Mouse (Mus musculus): Measurements from ENCODE around the gene Impg2. TPM values are rescaled to one million over a fixed set of nuclear protein-coding genes. Genes with fewer than 3 reads are reported as not detected.

The Impg2 gene
- polyA plus RNA-seq (2017; shearing (Covaris generic)) = under 1 TPM; 0.23 to 0.38 TPM

DNA sequence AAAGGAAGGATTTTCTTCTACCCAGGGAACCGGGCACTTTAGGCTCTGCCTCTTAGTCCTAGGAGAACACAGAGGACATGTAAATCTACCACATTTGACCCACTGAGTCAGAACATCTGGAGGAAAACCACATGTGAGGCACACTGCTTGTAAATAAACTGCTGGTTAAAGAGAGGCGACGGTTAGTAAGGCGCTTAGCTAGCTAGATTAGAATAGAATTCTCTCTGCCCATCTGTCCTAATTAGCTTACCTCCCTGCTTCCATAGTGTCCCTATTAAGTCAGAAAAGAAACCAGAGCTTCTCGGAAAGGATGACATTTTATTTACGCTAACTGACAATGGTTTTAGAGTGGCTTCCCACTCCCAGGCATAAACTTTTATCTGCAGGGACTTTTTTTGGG is at the start of gene Impg2:
TSS of gene Impg2 (plus strand) at position 263 of the 400 bp plus-strand sequence.
- no peak for ATAC-seq

DNA sequence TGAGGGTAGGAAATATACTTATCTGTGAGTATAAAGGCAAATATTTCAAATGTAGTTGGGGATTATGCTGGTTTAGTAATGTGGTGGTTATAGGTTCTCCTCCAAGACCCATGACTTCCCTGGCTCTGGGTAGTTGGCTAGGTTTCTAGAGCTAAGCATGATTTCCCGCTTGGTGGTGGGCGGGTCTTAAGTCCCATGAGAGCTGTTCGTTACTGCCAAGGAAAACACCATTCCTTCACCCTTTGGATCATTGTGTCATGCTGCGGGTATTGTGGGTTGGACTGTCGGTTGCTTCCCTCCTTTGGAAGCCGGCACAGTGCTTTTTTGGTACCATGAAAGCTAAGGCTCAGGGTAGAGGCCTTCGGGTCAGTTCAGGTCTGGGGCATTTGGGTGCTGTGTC is 40.6 kb upstream of the Impg2 start:
- ATAC-seq = no peak

GRCm38 (mm10) chr16:56170247-56170646 is 33.9 kb upstream of the Impg2 start:
- ATAC-seq = no peak

DNA sequence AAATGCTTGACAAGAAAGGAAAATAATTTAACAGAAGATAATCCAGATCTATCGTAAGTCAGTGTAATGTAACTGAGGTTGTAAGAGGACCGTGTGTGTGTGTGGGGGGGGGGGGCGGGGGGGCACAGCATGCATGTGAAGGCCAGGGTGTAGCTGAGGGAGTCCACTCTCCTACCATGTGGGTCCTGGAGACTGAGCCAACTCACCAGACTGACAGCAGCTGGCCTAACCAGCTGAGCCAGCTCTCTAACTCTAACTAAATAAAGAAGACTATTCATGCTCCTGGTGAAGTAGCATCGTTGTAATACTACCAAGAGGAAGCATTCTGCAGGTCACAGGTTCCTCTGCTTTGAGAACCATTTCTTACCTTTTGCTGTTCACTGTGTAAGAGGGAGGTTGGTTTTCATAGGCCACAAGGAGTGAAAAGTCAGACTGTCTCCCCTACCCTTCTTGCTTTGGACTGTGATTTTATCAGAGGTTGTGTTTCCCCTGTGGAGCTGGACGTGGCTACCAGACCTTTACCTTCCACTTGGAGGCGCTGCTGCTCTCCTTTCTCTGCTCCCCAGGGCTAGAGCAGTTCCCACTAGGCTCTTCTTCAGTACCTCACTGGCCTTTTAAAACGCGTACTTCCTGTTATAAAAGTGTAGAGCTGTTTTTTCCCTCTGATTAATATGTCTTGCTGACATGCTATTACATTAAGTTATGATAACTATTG is 28.1 kb upstream of the Impg2 start:
- no peak for ATAC-seq

DNA sequence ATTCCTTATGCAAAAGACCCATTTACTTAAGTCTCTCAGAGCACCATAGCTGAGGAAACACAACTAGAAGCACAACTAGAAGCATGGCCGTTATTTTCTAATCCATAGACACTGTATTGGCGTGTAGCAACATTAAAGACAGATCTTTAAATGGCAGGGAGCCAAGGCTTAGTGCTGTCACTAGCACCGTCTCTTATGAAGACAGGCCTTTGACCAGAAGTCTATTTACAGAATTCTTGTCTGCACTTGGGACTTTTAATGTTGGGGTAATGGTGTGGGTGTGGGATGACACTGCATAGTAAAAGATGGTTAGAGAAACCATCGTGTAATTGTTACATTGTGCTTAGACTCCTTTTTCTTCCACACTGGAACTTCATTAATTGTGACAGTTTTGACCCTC is 17.2 kb upstream of the Impg2 start:
- ATAC-seq = no peak

- no peak for ATAC-seq
Observed at GRCm38 (mm10) chr16:56188198-56188597, 15.9 kb upstream of the Impg2 start.

GRCm38 (mm10) chr16:56212740-56213139 is 8.6 kb downstream of the Impg2 start:
- no peak for ATAC-seq

GRCm38 (mm10) chr16:56227686-56228085 is 23.6 kb downstream of the Impg2 start:
- ATAC-seq = no peak

DNA sequence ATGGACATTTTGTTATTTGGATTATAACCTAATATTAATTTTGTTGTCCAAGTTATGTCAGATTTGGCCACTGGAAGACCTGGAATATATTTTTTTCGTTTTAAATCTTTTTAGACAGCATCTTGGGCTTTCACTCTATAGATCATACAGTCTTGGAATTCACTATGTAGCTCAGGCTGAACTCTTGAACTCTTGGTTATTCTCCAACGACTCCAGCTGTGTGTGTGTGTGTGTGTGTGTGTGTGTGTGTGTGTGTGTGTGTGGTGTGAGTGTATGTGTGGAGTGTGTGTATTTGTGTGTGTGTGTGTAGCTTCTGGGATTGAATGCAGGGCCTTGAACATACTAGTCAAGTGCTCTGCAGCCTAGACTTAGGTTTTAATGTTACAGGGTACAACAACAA is 25.3 kb downstream of the Impg2 start:
- no peak for ATAC-seq

DNA sequence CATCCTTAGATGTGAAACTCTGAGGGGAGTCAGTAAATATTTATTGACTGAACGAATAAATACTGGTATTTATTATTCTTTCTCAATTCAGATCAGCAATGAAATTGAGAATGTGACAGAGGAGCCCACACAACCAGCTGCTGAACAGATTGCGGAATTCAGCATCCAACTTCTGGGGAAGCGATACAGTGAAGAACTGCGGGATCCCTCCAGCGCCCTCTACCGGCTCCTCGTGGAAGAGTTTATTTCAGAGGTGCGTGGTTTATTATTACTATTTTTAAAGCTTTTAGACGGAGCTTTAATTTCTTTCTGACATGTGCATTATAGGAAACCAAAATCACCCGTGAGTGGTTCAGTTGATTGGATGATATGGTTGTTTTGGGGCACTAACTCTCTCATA is 27.2 kb downstream of the Impg2 start:
- ATAC-seq = no peak

GRCm38 (mm10) chr16:56232736-56233135 is 28.6 kb downstream of the Impg2 start:
- no peak for ATAC-seq

GRCm38 (mm10) chr16:56246031-56246430 is 41.9 kb downstream of the Impg2 start:
- ATAC-seq = no peak

DNA sequence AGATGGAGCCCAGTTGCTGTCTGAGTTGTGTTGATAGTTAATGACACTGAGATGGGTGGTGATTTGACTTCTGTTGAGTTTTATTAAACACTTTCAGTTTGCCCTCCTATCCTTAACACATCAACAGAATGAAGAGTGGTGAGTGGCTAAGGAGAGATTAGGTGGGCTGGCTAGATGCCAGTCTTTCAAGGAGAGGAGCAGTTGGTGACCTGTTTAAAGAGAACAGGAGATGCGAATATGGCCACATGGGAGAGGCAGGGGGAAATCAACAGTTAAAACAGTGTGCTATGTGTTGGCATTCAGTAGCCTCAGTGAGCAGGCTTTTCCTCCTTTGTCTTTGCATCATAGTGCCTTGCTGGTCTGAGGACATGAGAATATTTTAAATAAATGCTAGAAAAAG is 69.8 kb downstream of the Impg2 start:
- no peak for ATAC-seq

DNA sequence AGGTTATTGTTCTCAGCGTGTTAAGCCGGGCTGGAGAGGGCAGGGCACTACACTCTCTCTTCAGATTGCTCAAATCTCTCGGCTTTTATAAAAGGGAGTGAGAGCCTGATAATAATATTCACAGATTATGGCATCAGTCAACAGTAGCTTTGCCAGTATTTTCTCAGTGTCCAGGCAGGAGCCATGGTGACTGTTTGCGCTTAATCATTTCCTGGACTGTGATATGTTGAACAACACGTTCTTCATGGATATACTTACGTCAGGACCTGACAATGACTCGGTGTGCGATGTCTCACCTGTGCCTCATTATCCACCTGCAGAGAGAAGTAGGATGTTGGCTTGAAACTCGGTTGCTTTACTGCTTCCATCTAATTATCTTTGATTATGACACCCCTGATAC is 74.9 kb downstream of the Impg2 start:
- ATAC-seq = no peak

- no peak for ATAC-seq
Observed at GRCm38 (mm10) chr16:56279752-56280151, 75.6 kb downstream of the Impg2 start.

DNA sequence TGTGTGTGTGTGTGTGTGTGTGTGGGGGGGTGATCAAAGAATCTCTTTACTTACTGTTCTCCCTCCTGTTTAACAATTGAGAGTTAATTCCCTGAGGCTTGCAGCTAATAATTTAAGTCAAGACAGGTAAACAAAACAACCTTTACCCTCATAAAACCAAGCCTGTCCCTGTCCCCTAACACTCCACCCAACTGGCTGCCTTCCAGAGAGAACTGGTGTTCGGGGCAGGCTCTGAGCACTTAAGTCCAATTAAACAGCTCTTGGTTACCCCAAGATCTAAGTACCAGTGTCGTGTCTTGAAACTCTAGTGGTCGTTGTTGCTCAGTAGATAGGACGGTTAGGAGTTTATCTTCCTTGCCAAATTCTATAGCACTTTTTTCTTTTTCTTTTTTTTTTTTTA is 77.2 kb downstream of the Impg2 start:
- ATAC-seq = no peak

GRCm38 (mm10) chr16:56283330-56283729 is 79.2 kb downstream of the Impg2 start:
- ATAC-seq = no peak

- ATAC-seq = no peak
Observed at GRCm38 (mm10) chr16:56283873-56284272, 79.8 kb downstream of the Impg2 start.

DNA sequence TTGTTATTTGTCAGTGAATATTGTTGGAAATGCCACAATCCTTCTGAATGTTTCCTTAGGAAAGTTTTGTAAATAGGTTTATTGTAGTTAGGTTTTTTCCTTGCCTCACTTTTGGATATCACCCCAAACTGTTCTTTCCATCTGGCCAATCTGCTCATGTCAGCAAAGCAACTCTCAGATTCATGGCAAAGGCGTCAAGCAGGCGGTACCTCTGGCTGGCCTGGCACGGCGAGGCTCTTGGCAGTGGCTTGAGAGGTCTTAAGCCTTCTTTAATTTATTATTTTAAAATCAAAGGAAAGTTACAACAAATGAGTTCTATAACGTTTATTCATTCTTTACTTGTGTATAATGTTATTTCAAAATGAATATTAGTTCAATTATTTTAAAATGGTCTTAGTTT is 82.0 kb downstream of the Impg2 start:
- ATAC-seq = no peak

DNA sequence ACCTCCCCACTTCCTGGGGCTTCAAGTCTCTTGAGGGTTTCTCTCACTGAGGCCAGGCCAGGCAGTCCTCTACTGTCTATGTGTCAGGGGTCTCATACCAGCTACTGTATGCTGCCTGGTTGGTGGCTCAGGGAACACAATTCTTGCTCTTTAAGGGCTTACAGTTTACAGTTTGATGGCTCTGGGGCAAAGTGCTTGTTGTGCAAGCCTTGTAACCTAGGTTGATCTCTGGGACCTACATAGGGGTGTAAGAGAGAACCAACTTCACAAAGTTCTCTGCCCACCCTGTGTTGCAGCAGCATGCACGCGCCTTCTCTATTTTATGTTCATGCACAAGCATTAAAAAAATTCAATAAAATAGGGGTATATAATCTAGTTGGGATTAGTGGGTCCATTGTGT is 82.9 kb downstream of the Impg2 start:
- ATAC-seq = no peak

DNA sequence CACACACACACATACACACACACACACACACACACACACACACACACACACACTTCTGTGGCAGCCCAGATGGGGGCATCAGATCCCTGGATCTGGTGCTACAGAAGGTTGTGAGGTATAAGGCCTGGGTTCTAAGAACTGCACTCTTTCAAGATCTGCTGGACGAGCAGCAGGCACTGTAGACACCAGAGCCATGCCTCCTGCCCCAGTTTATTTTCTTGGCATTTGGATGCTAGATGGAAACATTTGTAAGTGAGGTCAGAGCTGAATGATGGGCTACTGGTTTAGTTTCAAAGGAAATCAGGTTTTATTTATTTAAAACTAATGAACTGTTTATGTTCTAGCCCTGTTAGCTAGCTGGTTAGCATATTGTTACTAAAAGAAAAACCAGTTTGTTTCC is 90.8 kb downstream of the Impg2 start:
- no peak for ATAC-seq

GRCm38 (mm10) chr16:56295888-56296648 is 92.0 kb downstream of the Impg2 start:
- ATAC-seq = no peak

GRCm38 (mm10) chr16:56298248-56298647 is 94.1 kb downstream of the Impg2 start:
- no peak for ATAC-seq

DNA sequence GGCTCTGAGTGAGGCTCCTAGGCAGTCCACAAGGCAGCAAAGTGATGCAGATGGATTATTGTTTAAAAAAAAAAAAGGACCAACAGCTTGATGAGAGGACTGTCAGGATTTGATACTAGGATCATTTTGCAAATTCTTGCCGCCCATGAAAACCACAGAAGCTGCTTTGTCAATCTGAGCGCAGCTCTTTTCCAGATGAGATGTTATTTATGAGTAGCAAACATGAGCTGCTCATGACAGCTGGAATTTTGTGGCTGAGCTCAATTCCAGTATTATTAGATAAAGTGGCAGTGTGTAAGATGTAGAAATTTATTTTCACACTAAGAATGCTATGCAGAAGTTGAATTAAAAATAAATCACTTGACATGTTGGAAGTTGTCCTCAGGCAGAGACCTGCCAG is 94.7 kb downstream of the Impg2 start:
- no peak for ATAC-seq

Measured in activated CD4-positive, CD25-positive, alpha-beta regulatory T cell, adult 4 months (primary cell).